Mouse (Mus musculus) brain, embryonic 14.5 days (tissue): ENCODE results near the gene Carmil1.

Experiments used
- CTCF ChIP-seq: fragments of 200-500 bp; IDR thresholded peaks from 2 replicates; pipeline ENCODE4 v1.5.1; 2012; ENCODE audit warnings: inconsistent platforms, mild to moderate bottlenecking, moderate library complexity, borderline replicate concordance; ENCODE audit not compliant: insufficient read depth, insufficient read length; ENCODE audit errors: extremely low read depth
- POLR2A ChIP-seq: fragments of 200-500 bp; IDR thresholded peaks from 2 replicates; pipeline ENCODE4 v1.6.1; 2012; ENCODE audit warnings: mild to moderate bottlenecking, inconsistent platforms, borderline replicate concordance; ENCODE audit not compliant: poor library complexity, insufficient read depth, insufficient read length, severe bottlenecking; ENCODE audit errors: extremely low read depth

- no peak for TF ChIP-seq POLR2A
- no peak for TF ChIP-seq CTCF
These were observed 178.3 kb downstream of the Carmil1 start for GRCm38 (mm10) chr13:24102256-24102655.
